Mouse (Mus musculus): ENCODE results near the gene Nlrx1. TPM values are rescaled to one million over a fixed set of nuclear protein-coding genes. Genes with fewer than 3 reads are reported as not detected.

The Nlrx1 gene
- total RNA-seq, 2 experiments from 2014 or later = 14.0 to 17.1 TPM

GRCm38 (mm10) chr9:44237128-44237527 is 31.3 kb downstream of the Nlrx1 start:
- no peak for DNase-seq (ENCODE audit: low spot score in 2 of 2)

- DNase-seq (ENCODE audit: low spot score in 2 of 2) = no peak
Observed at GRCm38 (mm10) chr9:44236601-44237000, 31.8 kb downstream of the Nlrx1 start.

GRCm38 (mm10) chr9:44234479-44235427 is 33.6 kb downstream of the Nlrx1 start:
- DNase-seq (ENCODE audit: low spot score in 2 of 2) = peak; percentile 58 to 62

GRCm38 (mm10) chr9:44233802-44234478 is 34.5 kb downstream of the Nlrx1 start, which contains the start of gene Cbl:
TSS of gene Cbl (minus strand) at chr9:44234049.
- peak; percentile 98 to 99 for DNase-seq (ENCODE audit: low spot score in 2 of 2)

GRCm38 (mm10) chr9:44233021-44233801 is 35.2 kb downstream of the Nlrx1 start:
- peak in 1 of 2 experiments; percentile 18 for DNase-seq (ENCODE audit: low spot score in 2 of 2)

- DNase-seq (ENCODE audit: low spot score in 2 of 2) = no peak
Observed at GRCm38 (mm10) chr9:44231609-44232008, 36.8 kb downstream of the Nlrx1 start.

- DNase-seq (ENCODE audit: low spot score in 2 of 2) = no peak
Observed at GRCm38 (mm10) chr9:44225993-44226392, 42.4 kb downstream of the Nlrx1 start.

DNA sequence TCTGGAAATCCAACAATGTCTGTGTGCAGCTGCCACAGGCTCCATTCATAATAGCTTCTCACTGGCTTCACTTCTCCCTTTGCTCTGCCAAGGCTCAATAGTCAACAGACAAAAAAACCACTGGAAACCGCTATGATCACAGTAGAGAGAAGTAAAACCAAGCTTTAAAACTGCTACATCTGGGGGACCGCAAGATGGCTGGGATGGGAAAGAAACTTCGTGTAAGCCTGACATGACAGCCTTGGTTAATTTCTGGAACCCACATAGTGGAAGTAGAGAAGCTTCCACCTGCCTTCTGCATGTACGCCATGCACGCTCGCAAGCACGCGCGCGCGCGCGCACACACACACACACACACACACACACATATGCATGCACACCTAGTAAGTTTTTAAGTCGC is 54.9 kb downstream of the Nlrx1 start:
- no peak for DNase-seq (ENCODE audit: low spot score in 2 of 2)

- no peak for DNase-seq (ENCODE audit: low spot score in 2 of 2)
Observed at GRCm38 (mm10) chr9:44212406-44212805, 56.0 kb downstream of the Nlrx1 start.

- DNase-seq (ENCODE audit: low spot score in 2 of 2) = no peak
Observed at GRCm38 (mm10) chr9:44209416-44209815, 59.0 kb downstream of the Nlrx1 start.

DNA sequence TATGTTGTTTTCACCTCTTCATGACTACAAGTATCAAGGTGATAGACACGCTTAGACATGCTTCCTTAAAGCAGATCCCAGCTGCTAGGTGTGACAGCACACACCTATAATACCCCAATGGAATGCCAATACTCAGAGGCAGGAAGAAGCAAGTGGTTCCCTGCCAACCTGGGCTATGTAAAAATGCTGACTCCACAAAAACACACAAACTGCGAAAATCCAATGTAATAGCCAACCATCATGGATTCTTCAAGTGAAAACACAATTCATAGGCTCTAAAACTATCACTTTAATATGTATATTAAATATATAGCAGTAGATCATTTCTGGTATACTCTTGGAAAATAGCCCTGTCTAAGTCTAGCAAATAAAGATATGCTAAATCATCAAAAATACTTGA is 60.6 kb downstream of the Nlrx1 start:
- DNase-seq (ENCODE audit: low spot score in 2 of 2) = no peak

Other genes starting within 250 kb of the Nlrx1 start
- gene Thy1, start 225.2 kb downstream of the Nlrx1 start, total RNA-seq (2021) = 10 to 100 TPM; 41.2 to 44.2 TPM
- gene Usp2, start 201.6 kb downstream of the Nlrx1 start, total RNA-seq (2021) = 10 to 100 TPM; 36.4 to 40.9 TPM
- not detected for gene Mfrp, start 166.9 kb downstream of the Nlrx1 start, total RNA-seq (2021)
- gene C1qtnf5, start 161.4 kb downstream of the Nlrx1 start, total RNA-seq (2021) = 10 to 100 TPM; 13.2 to 17.8 TPM
- gene Gm49380, start 155.1 kb downstream of the Nlrx1 start, total RNA-seq (2021) = under 1 TPM; 0.27 to 0.48 TPM
- gene Rnf26, start 155.1 kb downstream of the Nlrx1 start, total RNA-seq (2021) = 10 to 100 TPM; 19.4 to 24.1 TPM
- 10 to 100 TPM; 24.2 to 90.7 TPM for gene Mcam, start 134.1 kb downstream of the Nlrx1 start, total RNA-seq (2021)
- 10 to 100 TPM; 27.9 to 37.1 TPM for gene Cbl, start 34.5 kb downstream of the Nlrx1 start, total RNA-seq (2021)
- 1 to 10 TPM; 2.8 to 5.3 TPM for gene Ccdc153, start 27.9 kb downstream of the Nlrx1 start, total RNA-seq (2021)
- gene Pdzd3, start 17.1 kb downstream of the Nlrx1 start, total RNA-seq (2021) = not detected
- gene Abcg4, start 20.0 kb upstream of the Nlrx1 start, total RNA-seq (2021) = 10 to 100 TPM; 16.1 to 30.7 TPM
- gene Hinfp, start 37.1 kb upstream of the Nlrx1 start, total RNA-seq (2021) = 10 to 100 TPM; 18.3 to 22.6 TPM
- 10 to 100 TPM; 35.2 to 41.7 TPM for gene C2cd2l, start 51.7 kb upstream of the Nlrx1 start, total RNA-seq (2021)
- 10 to 100 TPM; 21.7 to 30.9 TPM for gene Dpagt1, start 57.4 kb upstream of the Nlrx1 start, total RNA-seq (2021)
- gene H2afx, start 66.1 kb upstream of the Nlrx1 start, total RNA-seq (2021) = 10 to 100 TPM; 26.8 to 34.4 TPM
- gene Hmbs, start 75.6 kb upstream of the Nlrx1 start, total RNA-seq (2021) = 10 to 100 TPM; 52.3 to 87.5 TPM
- gene Vps11, start 93.1 kb upstream of the Nlrx1 start, total RNA-seq (2021) = 10 to 100 TPM; 52.5 to 70.4 TPM
- gene Hyou1, start 110.9 kb upstream of the Nlrx1 start, total RNA-seq (2021) = 100 to 1,000 TPM; 182 to 214 TPM
- 10 to 100 TPM; 15.2 to 16.1 TPM for gene Slc37a4, start 128.3 kb upstream of the Nlrx1 start, total RNA-seq (2021)
- 1,000 to 10,000 TPM; 1,079 to 1,172 TPM for gene Rps25, start 138.5 kb upstream of the Nlrx1 start, total RNA-seq (2021)
- gene Trappc4, start 139.0 kb upstream of the Nlrx1 start, total RNA-seq (2021) = 100 to 1,000 TPM in 1 of 2 experiments, 10 to 100 TPM in 1; 90.8 to 109 TPM
- gene Ccdc84, start 150.0 kb upstream of the Nlrx1 start, total RNA-seq (2021) = 10 to 100 TPM; 22.4 to 26.1 TPM
- not detected for gene Foxr1, start 172.5 kb upstream of the Nlrx1 start, total RNA-seq (2021)
- not detected for gene Upk2, start 186.4 kb upstream of the Nlrx1 start, total RNA-seq (2021)
- 10 to 100 TPM; 41.3 to 46.6 TPM for gene Bcl9l, start 214.2 kb upstream of the Nlrx1 start, total RNA-seq (2021)

Data from adrenal gland, adult 18-20 months (tissue).